Mouse (Mus musculus): ENCODE measurements around the gene Hist2h2aa1. TPM values are rescaled to one million over a fixed set of nuclear protein-coding genes. Genes with fewer than 3 reads are reported as not detected.
"Not testable (repeated sequence)": the region's sequence is repeated elsewhere in the genome, so short reads cannot be mapped to it uniquely, and the experiment has no call there.

Gene Hist2h2aa1
- 1 to 10 TPM in 1 of 2 experiments, not detected in 1; 2.7 TPM for total RNA-seq (2021)
- long read RNA-seq, experiment 1, transcript Hist2h2aa1-201 (1 exons, 586 nt) = major isoform, 54 of 54 reads
- long read RNA-seq, experiment 1, partial matches to known transcripts = 0 of 54 reads
- long read RNA-seq, experiment 1, other reads (novel, unspliced or antisense) = 0 of 54 reads
- long read RNA-seq, experiment 2, transcript Hist2h2aa1-201 (1 exons, 586 nt) = major isoform, 62 of 62 reads
- long read RNA-seq, experiment 2, partial matches to known transcripts = 0 of 62 reads
- long read RNA-seq, experiment 2, other reads (novel, unspliced or antisense) = 0 of 62 reads

GRCm38 (mm10) chr3:96245003-96245886 lies at the start of gene Hist2h2aa1:
Hist2h2aa1 (plus strand) TSS chr3:96245497.
- Histone ChIP-seq H3K27ac (peak within 1 kb of the TSS; percentile 99), H3K4me3 (peak within 1 kb of the TSS; percentile 78)
- peak; percentile 93 for DNase-seq
- intact Hi-C loops (cut with DNase I) = not testable (repeated sequence)

DNA sequence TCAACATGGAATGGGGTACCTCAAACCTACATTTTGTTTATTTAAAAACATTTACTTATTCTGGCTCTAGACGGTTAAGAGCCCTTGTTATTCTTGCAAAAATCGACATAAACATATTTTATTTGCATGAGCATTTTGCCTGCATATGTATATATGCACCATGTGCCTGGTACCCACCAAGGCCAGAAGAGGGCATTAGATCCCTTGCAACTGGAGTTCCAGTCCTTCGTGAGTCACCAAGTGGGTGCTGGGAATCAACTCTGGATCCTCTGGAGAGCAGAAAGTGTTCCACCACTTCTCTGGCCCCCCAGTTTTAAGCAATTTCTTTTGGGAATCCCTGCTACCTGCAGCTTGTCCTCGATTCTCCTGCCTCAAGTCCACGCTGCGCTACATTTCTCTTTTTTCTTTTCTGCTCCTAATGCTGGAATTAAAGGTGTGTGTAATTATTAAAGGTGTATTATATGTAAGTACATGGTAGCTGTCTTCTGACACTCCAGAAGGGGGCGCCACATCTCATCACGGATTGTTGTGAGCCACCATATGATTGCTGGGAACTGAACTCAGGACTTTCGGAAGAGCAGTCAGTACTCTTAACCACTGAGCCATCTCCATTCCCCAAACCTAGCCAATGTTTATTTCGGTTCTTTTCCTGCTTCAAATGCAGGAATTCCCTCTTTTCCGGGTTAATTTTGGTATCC lies 49.5 kb upstream of the Hist2h2aa1 start:
- no peak for TF ChIP-seq CTCF (IDR thresholded peaks at IDR 0.05)

DNA sequence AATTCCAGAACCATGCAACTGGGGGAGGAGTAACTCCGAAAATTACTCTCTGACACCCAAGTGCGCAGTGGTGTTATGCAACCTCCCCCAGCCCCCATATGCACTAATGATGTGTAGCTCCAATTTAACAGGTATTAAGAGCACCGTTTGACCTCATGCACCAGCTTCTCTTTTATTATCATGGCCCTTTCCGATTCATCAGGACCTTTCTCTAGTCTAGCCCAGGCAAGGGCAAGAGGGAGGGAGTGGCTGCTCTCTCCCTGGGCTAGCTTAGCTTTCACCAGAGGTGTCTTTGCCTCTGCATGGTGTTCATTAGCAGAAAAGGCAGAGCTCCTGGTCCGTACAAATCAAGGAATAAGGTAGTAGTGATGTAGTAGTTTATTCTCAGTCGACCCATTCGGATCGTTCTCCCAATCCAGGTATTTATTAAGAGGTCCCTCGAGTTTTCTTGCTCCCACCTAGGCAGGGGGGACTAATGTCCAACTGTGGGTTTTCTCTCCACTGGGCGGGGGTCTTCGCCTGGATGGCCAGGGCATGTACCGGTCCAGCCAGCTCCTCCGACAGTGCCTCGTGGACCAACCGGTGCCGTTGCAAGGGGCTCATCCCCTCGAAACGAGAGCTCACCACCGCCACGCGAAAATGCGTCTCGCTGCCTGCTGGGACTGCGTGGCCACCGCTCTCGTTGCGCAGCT lies 48.7 kb upstream of the Hist2h2aa1 start:
- TF ChIP-seq CTCF (IDR thresholded peaks at IDR 0.05) = no peak
- intact Hi-C loops (cut with DNase I) = no loop called here
- no peak for DNase-seq
- Histone ChIP-seq H3K27ac (peak overlapping the region; percentile 99), H3K4me3 (peak overlapping the region; percentile 94)

More for the DNA sequence above, 49.5 kb upstream of the Hist2h2aa1 start:
- DNase-seq = no peak
- H3K27ac ChIP-seq = no peak overlapping the region
- intact Hi-C loops (cut with DNase I) = no loop called here
- no peak overlapping the region for H3K4me3 ChIP-seq

DNA sequence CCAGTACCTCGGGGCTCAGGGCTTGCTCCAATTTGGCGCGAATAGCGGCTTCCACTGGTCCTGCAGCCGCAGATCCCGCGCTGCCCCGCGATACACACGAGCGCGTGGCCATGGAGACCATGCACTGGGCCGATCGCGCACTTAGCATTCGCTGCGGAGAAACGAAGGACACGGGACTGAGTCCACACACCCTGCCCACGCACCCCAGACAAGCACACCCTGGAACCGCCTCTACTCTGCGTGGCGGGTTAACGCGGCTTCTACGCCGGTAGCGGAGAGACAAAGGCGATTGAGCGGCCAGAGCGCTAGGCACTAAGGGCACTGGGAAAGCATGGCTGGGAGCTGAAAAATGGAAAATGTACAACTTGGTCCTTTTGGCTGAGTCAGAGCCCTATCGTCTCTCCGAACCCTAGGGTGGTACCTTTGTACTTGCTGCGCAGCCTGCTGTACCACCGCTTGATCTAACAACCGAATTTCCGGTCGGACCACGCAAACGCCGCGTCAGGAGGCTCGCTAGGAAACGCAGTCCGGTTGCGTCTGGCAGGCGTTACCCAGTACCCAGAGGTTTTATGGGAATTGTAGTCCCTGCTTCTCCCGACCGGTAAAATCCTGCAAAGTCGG lies 48.1 kb upstream of the Hist2h2aa1 start:
- intact Hi-C loops (cut with DNase I) = no loop called here
- no peak for TF ChIP-seq CTCF (IDR thresholded peaks at IDR 0.05)
- peak; percentile 92 for DNase-seq

DNA sequence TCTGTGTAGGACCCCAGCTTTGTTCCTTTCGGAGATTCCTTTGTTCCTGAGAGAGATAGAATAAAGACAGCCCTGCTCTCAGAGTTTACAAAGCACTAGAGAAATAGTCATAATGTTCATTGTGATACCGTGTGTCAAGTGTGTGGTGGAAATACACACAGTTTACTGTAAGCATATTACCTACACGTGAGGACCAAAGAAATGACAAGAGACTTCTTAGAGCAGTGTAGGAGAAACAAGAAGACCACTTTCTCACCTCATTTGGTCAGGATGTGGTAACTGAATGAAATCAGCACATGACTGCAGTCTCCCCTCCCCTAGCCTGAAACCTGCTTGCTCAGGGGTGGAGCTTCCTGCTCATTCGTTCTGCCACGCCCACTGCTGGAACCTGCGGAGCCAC lies 47.1 kb upstream of the Hist2h2aa1 start:
- Histone ChIP-seq H3K4me3 (peak overlapping the region; percentile 94), H3K27ac (peak overlapping the region; percentile 99)
- intact Hi-C loops (cut with DNase I) = no loop called here
- TF ChIP-seq CTCF (IDR thresholded peaks at IDR 0.05) = no peak
- no peak for DNase-seq

More for the DNA sequence above, 48.1 kb upstream of the Hist2h2aa1 start:
- H3K4me3 ChIP-seq = peak overlapping the region; percentile 94
- H3K27ac ChIP-seq = peak overlapping the region; percentile 99

DNA sequence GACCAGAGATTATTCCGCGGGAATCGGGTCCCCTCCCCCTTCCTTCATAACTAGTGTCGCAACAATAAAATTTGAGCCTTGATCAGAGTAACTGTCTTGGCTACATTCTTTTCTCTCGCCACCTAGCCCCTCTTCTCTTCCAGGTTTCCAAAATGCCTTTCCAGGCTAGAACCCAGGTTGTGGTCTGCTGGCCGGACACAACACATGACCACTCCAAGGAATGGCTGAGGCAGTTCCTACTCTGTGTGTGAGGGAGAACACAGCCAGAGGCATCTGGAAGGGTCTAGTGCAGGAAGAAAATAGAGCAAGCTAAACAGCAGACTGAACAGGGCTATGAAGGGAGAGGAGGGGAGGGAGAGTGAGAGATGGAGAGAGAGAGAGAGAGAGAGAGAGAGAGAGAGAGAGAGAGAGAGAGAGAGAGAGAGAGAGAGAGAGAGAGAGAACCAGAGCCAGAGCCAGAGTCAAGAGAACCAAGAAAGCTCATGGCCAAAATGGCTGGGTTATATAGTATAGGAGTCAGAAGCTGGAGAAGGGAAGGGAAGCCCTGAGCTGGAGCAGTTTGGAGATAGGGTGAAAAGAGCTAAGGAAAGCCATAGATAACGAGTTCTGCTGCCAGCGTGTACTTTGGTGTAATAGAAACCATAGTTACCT lies 46.6 kb upstream of the Hist2h2aa1 start:
- H3K4me3 ChIP-seq = peak overlapping the region; percentile 94; the same call in 1 of the 2 replicates
- H3K27ac ChIP-seq; intact Hi-C loops (cut with DNase I); DNase-seq: not testable (repeated sequence)

DNA sequence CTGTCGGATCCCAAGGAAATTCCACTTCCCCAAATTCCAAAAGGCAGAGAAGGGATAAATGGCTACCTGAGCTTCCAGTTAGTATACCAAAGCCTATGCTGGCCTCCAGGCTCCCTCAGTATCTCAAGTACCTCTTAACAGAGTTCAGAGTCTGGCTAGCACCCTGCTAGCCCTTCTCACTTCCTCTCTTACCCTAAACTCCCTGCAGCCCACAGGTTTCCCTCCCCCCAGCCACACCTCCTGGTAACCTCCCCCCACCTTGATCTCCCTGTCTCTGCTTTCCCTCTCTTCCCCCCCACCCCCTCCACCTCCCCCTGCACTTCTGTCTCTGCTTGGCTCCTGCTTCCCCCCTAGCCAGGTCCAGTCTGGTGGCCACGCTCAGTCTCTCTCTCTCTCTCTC lies 45.6 kb upstream of the Hist2h2aa1 start:
- Histone ChIP-seq H3K27ac (no peak overlapping the region), H3K4me3 (no peak overlapping the region)
- no peak for DNase-seq
- intact Hi-C loops (cut with DNase I) = no loop called here
- no peak for TF ChIP-seq CTCF (IDR thresholded peaks at IDR 0.05)

DNA sequence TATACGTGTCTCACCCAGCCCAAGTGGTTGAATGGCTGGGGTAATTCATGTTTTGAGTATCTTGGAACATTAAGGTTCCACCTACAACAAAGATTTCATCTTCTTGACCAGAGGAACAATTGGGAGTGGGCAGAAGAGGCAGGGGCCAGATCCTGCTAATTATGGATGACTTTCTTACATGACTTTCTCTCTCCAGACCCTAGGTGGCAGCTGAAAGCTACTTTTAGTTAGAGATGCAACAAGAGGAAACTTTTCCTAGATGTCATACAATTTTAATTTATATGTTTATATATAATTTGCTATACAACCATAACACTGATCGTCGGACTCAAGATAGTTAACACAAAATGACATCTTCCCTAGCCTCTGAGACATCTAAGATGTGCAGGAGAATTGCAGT lies 37.5 kb upstream of the Hist2h2aa1 start:
- intact Hi-C loops (cut with DNase I) = no loop called here

GRCm38 (mm10) chr3:96209242-96209641 lies 36.1 kb upstream of the Hist2h2aa1 start:
- intact Hi-C loops (cut with DNase I) = no loop called here
- TF ChIP-seq CTCF (IDR thresholded peaks at IDR 0.05) = peak; percentile 40
- Histone ChIP-seq H3K4me3 (no peak overlapping the region), H3K27ac (no peak overlapping the region)
- no peak for DNase-seq

More for the DNA sequence above, 37.5 kb upstream of the Hist2h2aa1 start:
- no peak; the same call in 1 of the 2 replicates for TF ChIP-seq CTCF (IDR thresholded peaks at IDR 0.05)
- no peak for DNase-seq
- H3K27ac ChIP-seq = no peak overlapping the region
- no peak overlapping the region for H3K4me3 ChIP-seq

DNA sequence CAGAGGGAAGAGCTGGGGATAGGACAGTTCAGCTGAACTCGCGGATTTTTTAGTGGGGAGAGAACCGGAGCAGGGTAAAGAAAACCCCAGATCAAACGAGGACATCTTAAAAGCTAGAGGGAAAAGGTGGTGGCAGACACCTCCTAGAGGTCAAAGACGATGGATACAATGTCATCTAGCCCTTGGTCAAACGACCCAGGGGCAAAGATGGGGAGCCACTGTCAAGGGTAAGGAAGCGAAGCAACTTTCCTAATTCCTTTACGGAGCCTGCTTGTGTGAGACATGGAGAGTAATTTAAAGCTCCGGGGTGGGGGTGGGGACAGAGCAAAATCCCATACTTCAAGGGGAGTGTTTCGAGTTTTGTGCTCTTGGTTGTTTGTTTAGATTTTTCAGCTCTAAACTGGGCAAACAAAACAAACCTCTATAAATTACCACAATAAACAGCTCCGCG lies 26.1 kb upstream of the Hist2h2aa1 start:
- TF ChIP-seq CTCF (IDR thresholded peaks at IDR 0.05) = peak; percentile 40
- H3K27ac ChIP-seq = peak overlapping the region; percentile 97
- peak overlapping the region; percentile 89 for H3K4me3 ChIP-seq
- intact Hi-C loops (cut with DNase I) = loop anchor here (5.0 kb wide), 2 partner anchors 47 to 152 kb away; partner anchors contain the start of gene Sf3b4
- DNase-seq = peak; percentile 44

DNA sequence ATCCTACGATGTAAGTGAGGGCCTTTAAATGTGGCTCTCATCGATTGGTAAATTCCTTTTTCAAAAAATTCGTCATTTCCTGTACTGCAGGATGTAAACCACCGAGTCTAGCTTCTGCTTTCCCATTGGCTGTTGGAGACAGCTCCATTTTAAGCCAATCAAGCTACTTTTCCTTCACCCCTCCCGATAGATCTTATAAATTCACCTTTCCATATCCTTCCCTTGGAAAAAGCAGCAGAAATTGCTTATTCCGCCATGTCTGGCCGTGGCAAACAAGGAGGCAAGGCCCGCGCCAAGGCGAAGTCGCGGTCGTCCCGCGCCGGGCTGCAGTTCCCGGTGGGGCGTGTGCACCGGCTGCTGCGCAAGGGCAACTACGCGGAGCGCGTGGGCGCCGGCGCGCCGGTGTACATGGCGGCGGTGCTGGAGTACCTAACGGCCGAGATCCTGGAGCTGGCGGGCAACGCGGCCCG lies 25.6 kb upstream of the Hist2h2aa1 start, which contains the start of the genes Bola1 and Hist2h2ab:
Gene Bola1, minus strand, starts transcription at position 49 of the 470 bp plus-strand sequence.
Gene Hist2h2ab, plus strand, starts transcription at position 205 of the 470 bp plus-strand sequence.
- Histone ChIP-seq H3K27ac (peak within 1 kb of the TSS; percentile 97), H3K4me3 (peak within 1 kb of the TSS; percentile 89)
- intact Hi-C loops (cut with DNase I) = loop anchor here (2.0 to 5.0 kb wide), 3 partner anchors 43 to 152 kb away; partner anchors contain the start of genes Hist2h4 and Sf3b4
- TF ChIP-seq CTCF (IDR thresholded peaks at IDR 0.05) = no peak
- peak; percentile 85 for DNase-seq

DNA sequence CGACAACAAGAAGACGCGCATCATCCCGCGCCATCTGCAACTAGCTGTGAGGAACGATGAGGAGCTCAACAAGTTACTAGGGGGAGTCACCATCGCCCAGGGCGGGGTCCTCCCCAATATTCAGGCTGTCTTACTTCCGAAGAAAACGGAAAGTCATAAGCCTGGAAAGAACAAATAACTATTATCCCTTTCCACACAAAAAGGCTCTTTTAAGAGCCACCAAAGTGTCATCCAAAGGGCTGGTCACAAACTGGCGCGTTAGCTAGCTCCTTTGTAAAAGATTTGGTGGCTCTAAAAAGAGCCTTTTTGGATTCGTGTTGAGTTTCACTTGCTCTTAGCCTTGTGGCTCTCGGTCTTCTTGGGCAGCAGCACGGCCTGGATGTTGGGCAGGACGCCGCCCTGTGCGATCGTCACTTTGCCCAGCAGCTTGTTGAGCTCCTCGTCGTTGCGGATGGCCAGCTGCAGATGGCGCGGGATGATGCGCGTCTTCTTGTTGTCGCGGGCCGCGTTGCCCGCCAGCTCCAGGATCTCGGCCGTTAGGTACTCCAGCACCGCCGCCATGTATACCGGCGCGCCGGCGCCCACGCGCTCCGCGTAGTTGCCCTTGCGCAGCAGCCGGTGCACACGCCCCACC lies 25.0 kb upstream of the Hist2h2aa1 start:
- DNase-seq = not testable (repeated sequence)
- intact Hi-C loops (cut with DNase I) = loop anchor here (2.0 kb wide), 1 partner anchor 43 kb away; the partner anchor contains the start of gene Hist2h4
- Histone ChIP-seq H3K27ac (peak overlapping the region; percentile 97), H3K4me3 (peak overlapping the region; percentile 89)

Data from gastrocnemius, adult 2 months (tissue).